Mouse (Mus musculus): Measurements from ENCODE around the gene Trim28.
"Not testable (repeated sequence)": the region's sequence is repeated elsewhere in the genome, so short reads cannot be mapped to it uniquely, and the experiment has no call there.

The Trim28 gene

GRCm38 (mm10) chr7:13063399-13063798 is 64.5 kb downstream of the Trim28 start:
- DNase-seq (ENCODE audit: low spot score), result not testable (repeated sequence)

GRCm38 (mm10) chr7:13072293-13072692 is 73.4 kb downstream of the Trim28 start:
- DNase-seq (ENCODE audit: low spot score), result no peak

Measured in embryo, embryonic 10 days (tissue).